Mouse (Mus musculus) MN1 (cell line): ENCODE measurements around the gene Fig4.
A peak's percentile ranks its signal among the peaks of the same experiment; 100 is the strongest.

Experiments used
- DNase-seq: peaks from one replicate; pipeline ENCODE4 v3.0.0-alpha.2; 2016; ENCODE audit warnings: low spot score

The Fig4 gene

GRCm38 (mm10) chr10:41302689-41303431 lies at the start of gene Fig4:
Gene Fig4, minus strand, starts transcription at chr10:41303260.
- DNase-seq = peak; percentile 98

- DNase-seq = no peak
Observed at GRCm38 (mm10) chr10:41341346-41341745, 38.3 kb upstream of the Fig4 start.

DNA sequence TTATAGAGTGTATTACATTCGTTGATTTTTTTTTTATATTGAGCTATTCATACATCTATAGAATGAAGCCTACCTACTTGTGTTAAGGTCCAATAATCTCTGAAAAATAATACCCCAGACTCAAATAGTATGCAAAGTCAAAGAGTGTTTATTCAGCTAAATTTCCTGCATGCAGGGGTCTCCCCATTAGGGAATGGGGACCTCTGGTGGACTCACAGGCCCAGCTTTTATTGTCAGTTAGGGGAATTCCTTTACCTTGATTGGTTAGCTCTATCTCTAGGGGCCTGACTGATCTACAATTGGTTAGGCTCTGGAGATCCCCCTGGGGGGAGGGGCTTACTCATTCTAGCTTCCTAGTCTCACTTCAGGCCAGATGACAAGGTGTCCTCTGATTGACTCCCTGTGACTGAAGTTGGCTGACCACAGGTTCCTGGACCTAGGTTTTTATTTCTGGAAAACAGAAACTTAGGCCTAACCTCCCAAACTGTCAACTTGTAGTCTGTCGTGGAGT lies 29.5 kb upstream of the Fig4 start:
- no peak for DNase-seq

DNA sequence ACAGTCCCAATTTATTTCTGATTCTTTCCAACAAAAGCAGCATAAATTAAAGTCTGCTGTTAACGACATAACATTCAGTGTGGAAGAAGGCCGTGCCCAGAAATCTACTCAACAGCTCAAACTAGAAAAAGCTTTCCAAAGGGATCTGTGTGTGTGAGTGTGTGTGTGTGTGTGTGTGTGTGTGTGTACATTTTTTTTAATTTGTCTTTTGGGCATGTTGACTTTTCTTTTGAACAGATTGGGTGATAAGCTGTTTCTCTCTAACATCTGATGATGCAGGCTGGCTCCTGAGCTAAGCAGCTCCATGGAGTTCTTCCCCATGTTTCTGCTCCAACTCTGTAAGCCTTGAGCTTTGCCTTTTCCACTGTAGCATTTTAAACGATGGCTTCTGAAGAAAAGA lies 12.8 kb upstream of the Fig4 start:
- no peak for DNase-seq

DNA sequence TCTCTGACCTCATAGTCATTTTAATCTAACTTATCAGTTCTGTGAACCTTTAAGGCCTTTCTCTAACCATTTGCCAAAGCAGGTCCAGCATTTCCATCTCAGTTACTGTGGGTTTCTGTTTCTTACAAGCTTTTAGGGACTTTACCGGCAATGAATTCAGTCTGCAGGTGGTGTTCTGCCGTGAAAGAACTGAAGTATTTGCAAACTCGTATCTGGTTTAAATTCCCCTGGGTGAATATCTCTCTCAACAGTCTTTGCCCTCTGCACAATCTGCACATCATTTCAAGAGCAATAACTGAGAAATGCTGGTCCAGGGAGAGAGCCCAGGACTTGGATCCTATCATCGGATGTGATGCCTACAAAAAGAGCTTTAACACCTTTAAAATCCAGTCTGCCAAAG lies 5.1 kb upstream of the Fig4 start:
- DNase-seq = no peak

DNA sequence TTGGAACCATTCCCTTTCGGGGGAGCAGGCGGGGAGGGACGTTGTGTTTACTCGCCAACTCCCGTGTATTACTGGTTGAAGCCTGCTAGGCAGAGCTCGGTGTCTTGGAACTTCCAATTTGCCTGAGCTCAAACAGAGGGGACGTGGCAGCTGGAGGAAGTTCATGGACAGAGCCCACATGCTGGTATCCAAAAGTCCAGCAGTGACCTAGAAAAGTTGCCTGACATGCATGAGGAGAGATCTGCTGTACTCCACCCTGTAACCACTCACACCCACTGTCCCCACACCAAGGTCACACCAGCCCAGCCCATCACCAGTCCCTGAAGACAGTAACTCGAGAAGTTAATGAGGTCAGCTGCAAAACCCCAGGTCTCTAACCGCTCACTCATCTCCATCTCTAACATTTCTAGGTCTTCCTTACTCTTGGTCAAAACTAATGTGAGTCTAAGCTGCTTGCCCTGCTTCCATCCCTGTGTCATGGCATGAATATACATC lies 1.9 kb upstream of the Fig4 start:
- no peak for DNase-seq

DNA sequence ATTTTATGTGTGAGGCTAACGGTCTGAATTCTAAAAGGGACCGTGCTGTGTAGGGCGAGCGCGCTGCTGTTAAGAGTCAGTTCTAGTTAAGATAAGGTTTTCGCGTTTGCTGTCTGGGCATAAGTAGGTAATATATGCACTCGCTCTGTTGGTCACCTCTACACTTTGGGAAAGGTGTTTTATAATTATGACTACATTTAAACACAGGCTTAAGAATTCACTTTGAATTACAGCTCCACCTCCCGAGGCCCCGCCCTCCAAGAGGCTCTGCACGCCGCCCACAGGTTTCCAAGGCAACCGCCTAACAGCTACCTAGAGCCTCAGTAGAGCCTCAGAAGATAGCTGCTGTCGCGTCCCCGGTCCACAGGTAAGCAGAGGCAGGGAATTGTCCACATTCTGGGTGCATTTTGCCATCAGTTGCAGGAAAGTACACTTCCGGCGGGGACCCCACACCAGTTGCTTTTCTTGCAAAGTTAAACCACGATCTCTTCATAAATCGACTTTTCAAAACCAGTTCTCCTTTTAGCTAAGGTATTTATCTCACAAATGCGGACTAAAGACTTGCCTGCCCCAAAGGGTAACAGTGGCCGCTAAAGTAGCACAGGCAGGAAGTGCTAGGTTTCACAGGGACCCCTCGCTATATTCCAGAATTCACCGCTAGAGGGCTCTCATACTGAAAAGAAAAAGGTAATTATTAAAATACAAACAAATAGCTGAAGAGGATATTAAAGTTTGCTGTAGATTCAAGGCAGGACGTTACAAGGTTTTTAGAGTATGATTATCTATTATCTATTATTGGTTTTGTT lies 782 bp upstream of the Fig4 start, which contains the start of gene Ak9:
Gene Ak9, plus strand, starts transcription at position 342 of the 806 bp plus-strand sequence.
- peak; percentile 95 for DNase-seq

DNA sequence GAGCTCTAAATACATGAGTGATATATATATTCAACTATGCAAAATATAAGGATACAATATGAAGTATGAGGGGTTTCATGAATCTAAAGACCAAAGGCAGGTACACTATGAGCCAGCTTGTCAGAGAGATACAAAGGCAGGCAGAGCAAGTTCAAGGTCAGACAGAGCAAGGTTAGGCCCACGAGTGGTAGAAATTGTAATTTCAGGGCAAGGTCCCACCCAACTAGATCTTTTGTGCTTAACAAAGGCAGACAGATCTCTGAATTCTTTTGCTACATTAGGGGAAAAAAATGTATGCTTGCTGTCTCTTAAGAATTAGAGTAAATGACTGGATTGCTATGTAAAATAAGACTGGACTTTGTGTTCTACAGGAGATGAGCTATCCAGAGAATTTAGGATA lies 2.9 kb downstream of the Fig4 start:
- no peak for DNase-seq

GRCm38 (mm10) chr10:41295145-41295544 lies 7.9 kb downstream of the Fig4 start:
- DNase-seq = no peak

DNA sequence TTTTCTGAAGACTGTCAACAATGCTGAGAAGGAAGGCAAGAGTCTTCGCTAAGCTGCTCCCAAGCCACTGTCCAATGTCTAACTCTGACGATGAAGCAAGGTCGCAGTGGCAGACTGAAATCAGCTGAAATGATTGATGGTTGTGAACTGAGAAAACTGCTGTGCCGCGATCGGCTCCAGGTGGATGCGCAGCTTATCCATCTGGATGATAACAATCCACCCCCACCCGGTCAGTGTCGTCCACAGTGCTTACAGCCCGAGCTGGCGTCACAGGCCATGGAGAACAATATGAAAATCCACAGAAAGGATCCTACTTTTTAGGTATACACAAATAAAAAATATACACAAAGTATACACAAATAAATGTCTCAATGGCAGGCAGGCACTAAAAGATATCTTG lies 8.3 kb downstream of the Fig4 start:
- DNase-seq = no peak

DNA sequence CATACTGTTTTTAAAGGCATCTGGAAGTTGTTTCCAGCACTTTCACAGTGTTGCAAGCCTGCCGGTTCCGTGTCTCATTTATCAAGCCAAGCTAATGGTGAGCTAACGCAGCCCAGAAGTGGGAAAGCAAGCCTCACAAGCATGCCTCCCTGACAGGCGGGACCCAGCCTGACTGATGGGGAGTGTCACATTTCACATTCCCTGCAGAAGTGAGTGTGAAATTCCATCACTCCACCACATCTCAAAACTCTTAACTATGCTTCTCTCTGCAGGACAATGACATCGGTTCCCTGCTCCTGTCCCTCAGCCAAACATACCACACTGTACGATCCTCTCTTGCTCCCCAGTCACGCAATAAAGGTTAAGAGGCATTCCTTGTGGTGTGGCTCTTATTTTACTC lies 10.0 kb downstream of the Fig4 start:
- DNase-seq = no peak

GRCm38 (mm10) chr10:41291021-41291420 lies 12.0 kb downstream of the Fig4 start:
- no peak for DNase-seq

GRCm38 (mm10) chr10:41288771-41289415 lies 14.2 kb downstream of the Fig4 start:
- peak; percentile 95 for DNase-seq

DNA sequence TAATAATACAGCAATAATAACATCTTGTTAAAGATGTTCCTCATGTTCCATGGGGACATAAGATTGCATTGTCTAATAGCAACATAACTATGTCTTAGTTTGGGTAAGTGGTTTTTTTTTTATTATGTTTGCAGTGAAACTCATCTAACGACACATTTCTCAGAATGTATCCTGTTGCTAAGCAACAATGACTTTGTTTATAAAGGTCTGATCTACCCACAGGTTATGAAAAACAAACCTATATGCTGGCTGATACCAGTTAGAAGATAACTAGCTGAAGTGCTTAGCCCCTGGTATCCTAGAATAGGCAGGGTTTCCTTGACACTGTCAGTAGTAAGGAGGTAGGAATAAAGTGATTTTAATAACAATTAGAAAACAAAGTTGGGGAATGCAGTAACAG lies 15.0 kb downstream of the Fig4 start:
- DNase-seq = no peak

- DNase-seq = peak; percentile 43
Observed at GRCm38 (mm10) chr10:41287618-41288017, 15.4 kb downstream of the Fig4 start.

DNA sequence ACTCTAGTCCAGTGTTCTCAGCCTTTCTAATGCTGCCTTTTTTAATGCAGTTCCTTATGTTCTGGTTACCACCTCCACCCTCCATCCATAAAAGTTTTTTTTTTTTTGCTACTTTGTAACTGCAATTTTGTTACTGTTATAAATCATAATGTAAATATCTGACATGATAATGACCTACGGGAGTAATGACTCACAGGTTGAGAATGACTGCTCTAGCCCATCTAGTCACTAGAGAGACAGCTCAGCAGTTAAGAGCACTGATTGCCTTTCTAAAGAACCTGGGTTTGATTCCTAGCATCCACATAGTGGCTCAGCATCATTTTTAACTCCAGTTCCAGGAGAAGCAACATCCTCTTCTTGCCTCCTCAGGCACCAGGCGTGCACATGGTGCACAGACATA lies 21.0 kb downstream of the Fig4 start:
- no peak for DNase-seq

- DNase-seq = no peak
Observed at GRCm38 (mm10) chr10:41280796-41281195, 22.3 kb downstream of the Fig4 start.

DNA sequence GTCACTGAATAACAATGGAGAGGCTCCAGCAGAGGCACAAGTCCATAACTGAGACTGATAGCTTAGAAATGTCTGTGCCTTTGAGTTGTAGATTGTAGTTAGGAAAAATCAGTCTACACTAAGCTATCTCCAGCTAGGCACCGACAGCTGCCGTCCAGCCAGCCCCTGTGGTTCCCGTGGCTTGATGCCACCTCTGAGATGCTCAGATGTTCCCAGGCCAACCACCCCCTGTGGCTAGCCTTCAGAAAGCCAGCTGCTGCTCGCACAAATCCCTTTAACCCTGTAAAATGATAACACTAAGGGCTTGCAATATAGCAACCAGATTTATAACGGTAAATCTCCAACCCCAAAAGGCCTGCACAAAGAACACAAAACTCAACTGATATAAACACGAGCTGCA lies 22.9 kb downstream of the Fig4 start:
- DNase-seq = no peak

GRCm38 (mm10) chr10:41278808-41279207 lies 24.3 kb downstream of the Fig4 start:
- no peak for DNase-seq

GRCm38 (mm10) chr10:41274871-41275270 lies 28.2 kb downstream of the Fig4 start:
- no peak for DNase-seq

DNA sequence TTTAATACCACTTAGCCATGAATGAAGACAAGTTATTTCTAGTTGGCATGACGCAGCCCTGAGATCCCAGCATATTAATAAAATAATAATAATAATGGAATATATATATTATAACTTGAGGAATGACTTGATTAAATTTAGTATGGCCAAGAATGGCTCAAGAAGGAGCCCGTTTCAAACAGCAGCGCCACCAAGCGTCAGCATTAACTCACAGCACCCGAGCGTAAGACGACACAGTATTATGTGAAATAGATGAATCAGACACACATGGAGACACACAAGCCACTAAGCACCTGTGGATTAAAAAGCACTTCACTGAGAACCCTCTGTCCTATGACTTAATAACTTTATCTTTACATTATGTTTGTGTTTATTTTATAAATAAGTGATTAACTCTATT lies 31.2 kb downstream of the Fig4 start:
- no peak for DNase-seq

GRCm38 (mm10) chr10:41261889-41262288 lies 41.2 kb downstream of the Fig4 start:
- peak; percentile 61 for DNase-seq

- no peak for DNase-seq
Observed at GRCm38 (mm10) chr10:41261218-41261617, 41.8 kb downstream of the Fig4 start.
